Mouse (Mus musculus) heart, adult 2 months (tissue): ENCODE results near the gene Tshr.
"Not testable (repeated sequence)": the region's sequence is repeated elsewhere in the genome, so short reads cannot be mapped to it uniquely, and the experiment has no call there.

Experiments used
- CTCF ChIP-seq: fragments of 200-600 bp; IDR thresholded peaks from 2 replicates; pipeline ENCODE4 v1.8.1; 2022; ENCODE audit warnings: antibody characterized with exemption, mild to moderate bottlenecking, moderate library complexity
- EP300 ChIP-seq: fragments of 200-500 bp; IDR thresholded peaks from 2 replicates; pipeline ENCODE4 v1.6.1; 2011; ENCODE audit warnings: low read depth, low read length, control low read depth; ENCODE audit not compliant: insufficient read depth

- TF ChIP-seq EP300, CTCF: not testable (repeated sequence)
These were observed 173.8 kb downstream of the Tshr start for GRCm38 (mm10) chr12:91558152-91558551.
